Comparison of ENCODE assay signal across 8 mouse cellular contexts in genomic region chr4:150031234-150031890, GRCm38 (mm10). TPM values are rescaled to one million over a fixed set of nuclear protein-coding genes. Genes with fewer than 3 reads are reported as not detected.
DNase-seq lines count a peak whose midpoint lies in the region; ATAC-seq and TF ChIP-seq lines count a peak whose summit lies in the region.

No protein-coding gene starts in this region.

- H3K36me3 ChIP-seq in lung, embryonic 14.5 days (ENCODE audit: insufficient read depth): no peaks in the 10 kb centered on the region
- no peaks in the 10 kb centered on the region for H3K36me3 ChIP-seq in hindbrain, embryonic 13.5 days
- H3K36me3 ChIP-seq in liver, embryonic 11.5 days (ENCODE audit: control insufficient read depth, insufficient read depth, low read length): no peaks in the 10 kb centered on the region
- no peaks in the 10 kb centered on the region for H3K36me3 ChIP-seq in stomach, embryonic 15.5 days

- peak overlapping the region; percentile 47 for H3K4me3 ChIP-seq in lung, embryonic 14.5 days (ENCODE audit: low read depth, low read length)
- H3K4me3 ChIP-seq in hindbrain, embryonic 13.5 days: peak overlapping the region; percentile 47
- peak overlapping the region; percentile 53 for H3K4me3 ChIP-seq in liver, embryonic 11.5 days (ENCODE audit: low read depth, low read length)
- peak overlapping the region; percentile 47 for H3K4me3 ChIP-seq in stomach, embryonic 15.5 days (replicated peaks)

- WGBS in lung, embryonic 14.5 days: 20% methylated on average over 14 of the region's 14 CpGs
- 22% methylated on average over 14 of the region's 14 CpGs for WGBS in hindbrain, embryonic 13.5 days
- 35% methylated on average over 14 of the region's 14 CpGs for WGBS in liver, embryonic 11.5 days
- 23% methylated on average over 14 of the region's 14 CpGs for WGBS in stomach, embryonic 15.5 days

- H3K9ac ChIP-seq in lung, embryonic 14.5 days: no peak overlapping the region
- no peak overlapping the region; the same call in 1 of the 2 replicates for H3K9ac ChIP-seq in hindbrain, embryonic 13.5 days
- no peak overlapping the region for H3K9ac ChIP-seq in liver, embryonic 11.5 days (ENCODE audit: low read depth, low read length)
- no peak overlapping the region for H3K9ac ChIP-seq in stomach, embryonic 15.5 days

- no peak overlapping the region for H3K27ac ChIP-seq in lung, embryonic 14.5 days (ENCODE audit: low read depth)
- H3K27ac ChIP-seq in hindbrain, embryonic 13.5 days: no peak overlapping the region
- H3K27ac ChIP-seq in liver, embryonic 11.5 days (ENCODE audit: low read depth, low read length): no peak overlapping the region
- no peak overlapping the region for H3K27ac ChIP-seq in stomach, embryonic 15.5 days

- peak; percentile 31; the same call in 1 of the 2 replicates for TF ChIP-seq CTCF in lung, embryonic 14.5 days (IDR thresholded peaks at IDR 0.05; ENCODE audit: low read depth)

- DNase-seq in lung, embryonic 14.5 days: peak; percentile 23
- DNase-seq in lung, postnatal 4 days: no peak
- DNase-seq in cerebellum, postnatal 25 days: peak; percentile 76 to 82
- no peak for DNase-seq in liver, embryonic 11.5 days (ENCODE audit: low spot score)
- no peak for DNase-seq in layer of hippocampus, adult 18-20 months (ENCODE audit: low spot score in 2 of 2)
- no peak for DNase-seq in thymus, postnatal 14 days

- H3K27me3 ChIP-seq in lung, embryonic 14.5 days (ENCODE audit: insufficient read depth, low read length): peaks cover 78% of the 10 kb centered on the region
- H3K27me3 ChIP-seq in hindbrain, embryonic 13.5 days: peaks cover 92% of the 10 kb centered on the region
- peaks cover 84% of the 10 kb centered on the region for H3K27me3 ChIP-seq in liver, embryonic 11.5 days (replicated peaks; ENCODE audit: control insufficient read depth, insufficient read depth, low read length)
- peaks cover 72% of the 10 kb centered on the region for H3K27me3 ChIP-seq in stomach, embryonic 15.5 days (replicated peaks)

- ATAC-seq in lung, embryonic 14.5 days (ENCODE audit: insufficient read depth): no peak
- no peak for ATAC-seq in hindbrain, embryonic 13.5 days (ENCODE audit: low FRiP score)
- no peak for ATAC-seq in liver, embryonic 11.5 days (replicated peaks; ENCODE audit: low FRiP score)
- ATAC-seq in stomach, embryonic 15.5 days (ENCODE audit: insufficient read depth, low FRiP score, low read depth): no peak

- peak overlapping the region; percentile 96 for H3K4me2 ChIP-seq in lung, embryonic 14.5 days
- H3K4me2 ChIP-seq in hindbrain, embryonic 13.5 days: peak overlapping the region; percentile 85
- H3K4me2 ChIP-seq in liver, embryonic 11.5 days: peak overlapping the region; percentile 76
- H3K4me2 ChIP-seq in stomach, embryonic 15.5 days: peak overlapping the region; percentile 90

- peaks cover 6% of the 10 kb centered on the region for H3K4me1 ChIP-seq in lung, embryonic 14.5 days (ENCODE audit: insufficient read depth)
- H3K4me1 ChIP-seq in hindbrain, embryonic 13.5 days (replicated peaks): peaks cover 50% of the 10 kb centered on the region
- 0 out of 2 replicates have a peak, but pooled peaks cover 5% of the 10 kb centered on the region for H3K4me1 ChIP-seq in liver, embryonic 11.5 days (replicated peaks; ENCODE audit: control insufficient read depth, insufficient read depth, low read length)
- peaks cover 15% of the 10 kb centered on the region for H3K4me1 ChIP-seq in stomach, embryonic 15.5 days

- H3K9me3 ChIP-seq in lung, embryonic 14.5 days (ENCODE audit: low read depth, low read length): no peaks in the 10 kb centered on the region
- H3K9me3 ChIP-seq in hindbrain, embryonic 13.5 days: no peaks in the 10 kb centered on the region
- H3K9me3 ChIP-seq in liver, embryonic 11.5 days (ENCODE audit: control insufficient read depth, low read length): no peaks in the 10 kb centered on the region
- H3K9me3 ChIP-seq in stomach, embryonic 15.5 days: no peaks in the 10 kb centered on the region

RNA-seq across cellular contexts. Expression of gene H6pd, which starts 22.5 kb away (rescaled TPM):
- polyA plus RNA-seq in lung, embryonic 14.5 days (2014; fragmentation: Nextera tagmentation; extraction: Ambion mirVana): 20.4 and 22.0 TPM in 2 replicates
- polyA plus RNA-seq in hindbrain, embryonic 13.5 days (2015; fragmentation: Nextera tagmentation; extraction: Ambion mirVana): 2.4 and 2.7 TPM in 2 replicates
- 9.4 and 9.8 TPM in 2 replicates for polyA plus RNA-seq in liver, embryonic 11.5 days (2014; fragmentation: Nextera tagmentation; extraction: Ambion mirVana)
- 14.4 and 15.3 TPM in 2 replicates for polyA plus RNA-seq in stomach, embryonic 15.5 days (2015; fragmentation: Nextera tagmentation; extraction: Ambion mirVana)
- total RNA-seq in layer of hippocampus, adult 18-20 months (2021): 10 to 100 TPM; 10.2 to 10.6 TPM

RNA-seq across cellular contexts. Expression of gene Gpr157, which starts 55.8 kb away (rescaled TPM):
- polyA plus RNA-seq in lung, embryonic 14.5 days (2014; fragmentation: Nextera tagmentation; extraction: Ambion mirVana): 1.4 and 1.5 TPM in 2 replicates
- 0.29 and 0.43 TPM in 2 replicates for polyA plus RNA-seq in hindbrain, embryonic 13.5 days (2015; fragmentation: Nextera tagmentation; extraction: Ambion mirVana)
- polyA plus RNA-seq in liver, embryonic 11.5 days (2014; fragmentation: Nextera tagmentation; extraction: Ambion mirVana): 0.29 and 0.31 TPM in 2 replicates
- 1.2 and 1.3 TPM in 2 replicates for polyA plus RNA-seq in stomach, embryonic 15.5 days (2015; fragmentation: Nextera tagmentation; extraction: Ambion mirVana)
- 1 to 10 TPM; 1.2 to 1.5 TPM for total RNA-seq in layer of hippocampus, adult 18-20 months (2021)

Comparison
In these comparisons a context has a peak if more than half of its experiments do, and no peak if none do; other contexts are left out.
1. DNase-seq: peak in lung, embryonic 14.5 days (single experiment) and cerebellum, postnatal 25 days (2 of 2); none in lung, postnatal 4 days (0 of 2), liver, embryonic 11.5 days (single experiment), layer of hippocampus, adult 18-20 months (0 of 2) and thymus, postnatal 14 days (single experiment).
2. Peak in every context shown above with its lines, with median percentiles within 50 percentile points of each other: H3K4me2 ChIP-seq and H3K4me3 ChIP-seq.